Mouse (Mus musculus) lung, postnatal 36 days (tissue): Measurements from ENCODE around the gene Hk2.

Experiments used
- DNase-seq: peaks from one replicate; pipeline ENCODE4 v3.0.0; 2022; ENCODE audit warnings: mixed read lengths

The Hk2 gene

GRCm38 (mm10) chr6:82769704-82770103, 4.5 kb downstream of the Hk2 start:
- no peak for DNase-seq

- DNase-seq: no peak
Measured at GRCm38 (mm10) chr6:82767734-82768586, 6.3 kb downstream of the Hk2 start.

GRCm38 (mm10) chr6:82766636-82767035, 7.6 kb downstream of the Hk2 start:
- peak; percentile 30 for DNase-seq

DNA sequence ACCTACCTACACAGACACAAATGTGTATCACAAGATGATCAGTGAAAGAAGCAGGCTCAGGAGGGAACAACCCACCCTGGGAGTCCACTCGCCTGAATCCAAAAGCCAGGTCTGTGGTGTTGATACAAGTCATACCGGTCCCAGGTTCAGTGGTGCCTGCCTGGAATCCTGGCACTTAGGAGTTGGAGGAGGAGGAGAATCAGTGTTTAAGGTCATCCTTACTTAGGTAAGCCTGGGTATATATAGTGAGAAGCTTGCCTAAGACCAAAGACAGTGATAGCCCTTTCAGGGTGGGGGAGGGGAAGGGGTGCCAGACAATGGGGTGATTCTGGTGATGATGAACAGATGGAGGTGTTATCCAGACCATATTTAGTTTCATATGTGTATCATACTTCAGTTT, 9.0 kb downstream of the Hk2 start:
- no peak for DNase-seq

DNA sequence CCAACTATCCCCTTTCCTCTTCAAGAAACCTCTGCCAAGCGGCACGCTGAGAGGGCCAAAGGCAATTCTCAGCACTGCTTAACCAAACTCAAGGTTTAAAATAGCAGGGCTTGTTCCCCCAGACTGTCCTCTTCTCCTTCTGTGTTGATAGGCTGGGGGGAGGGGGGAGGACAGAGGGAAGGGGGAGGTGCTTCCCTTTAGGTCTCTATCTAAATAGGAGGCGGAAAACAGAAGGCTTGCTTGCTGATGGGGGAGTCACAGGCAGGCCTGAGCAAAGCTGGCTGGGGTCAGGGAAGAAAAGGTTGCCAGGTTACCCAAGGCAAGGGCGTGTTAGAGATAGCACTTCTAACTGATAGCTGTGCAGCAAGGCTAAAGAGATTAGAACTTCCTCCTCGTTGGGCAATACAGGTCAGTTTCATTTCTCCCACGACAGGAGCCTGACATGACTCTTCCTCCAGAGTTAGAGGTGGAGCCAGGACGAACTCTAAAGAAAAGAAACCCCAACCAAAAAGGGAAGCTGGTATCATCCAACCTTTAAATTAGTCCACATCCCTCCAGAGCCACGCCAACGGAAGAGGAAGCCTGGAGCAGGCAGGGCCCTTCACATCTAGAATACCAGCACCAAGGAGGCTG, 10.3 kb downstream of the Hk2 start:
- DNase-seq: peak; percentile 58

GRCm38 (mm10) chr6:82762728-82763127, 11.5 kb downstream of the Hk2 start:
- no peak for DNase-seq

DNA sequence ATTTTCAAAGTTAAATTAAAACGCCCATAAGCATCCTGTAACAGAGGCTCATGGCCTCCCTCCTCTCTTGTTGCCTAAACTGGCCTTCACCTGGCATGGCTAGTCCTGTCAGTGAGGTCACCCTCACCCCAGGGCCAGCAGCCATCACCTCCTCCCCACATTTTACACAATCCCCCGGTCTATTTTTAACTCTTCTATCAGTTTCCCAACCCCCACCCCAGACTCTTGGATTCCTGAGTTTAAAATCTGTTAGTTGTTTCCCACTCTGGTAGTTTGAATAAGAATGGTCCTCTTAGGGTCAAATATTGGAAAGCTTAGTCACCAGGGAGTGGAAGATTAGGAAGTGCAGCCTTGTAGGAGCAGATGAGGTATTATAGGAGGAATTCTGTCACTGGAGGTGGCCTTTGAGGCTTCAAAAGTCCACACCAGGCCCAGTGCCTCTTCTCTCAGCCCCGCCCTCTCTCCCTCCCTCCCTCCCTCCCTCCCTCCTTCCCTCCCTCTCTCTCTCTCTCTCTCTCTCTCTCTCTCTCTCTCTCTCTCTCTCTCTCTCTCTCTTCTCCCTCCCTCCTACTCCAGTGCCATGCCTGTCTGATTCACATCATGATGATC, 13.4 kb downstream of the Hk2 start:
- DNase-seq: peak; percentile 45

GRCm38 (mm10) chr6:82759241-82759640, 15.0 kb downstream of the Hk2 start:
- DNase-seq: no peak

DNA sequence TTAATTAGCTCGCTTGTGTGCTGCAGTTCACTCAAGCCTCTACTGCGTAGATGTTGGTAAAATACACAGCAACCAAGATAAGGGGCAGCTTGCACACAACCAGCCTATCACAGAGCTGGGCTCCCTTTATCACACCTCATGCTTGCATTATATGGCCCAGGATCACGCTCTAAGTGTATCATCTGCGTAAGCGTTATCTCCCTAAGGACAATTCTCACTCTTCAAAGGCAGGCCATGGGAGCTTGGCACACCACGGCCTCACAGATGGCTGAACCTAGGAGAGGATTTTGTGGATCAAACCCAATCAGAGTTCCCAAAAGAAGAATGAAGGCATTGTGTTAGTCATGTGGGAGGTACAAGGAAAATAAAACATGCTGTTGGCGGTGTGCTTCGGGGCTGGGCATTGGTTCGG, 17.4 kb downstream of the Hk2 start:
- DNase-seq: no peak

- peak; percentile 41 for DNase-seq
Measured at GRCm38 (mm10) chr6:82756216-82756615, 18.0 kb downstream of the Hk2 start.

DNA sequence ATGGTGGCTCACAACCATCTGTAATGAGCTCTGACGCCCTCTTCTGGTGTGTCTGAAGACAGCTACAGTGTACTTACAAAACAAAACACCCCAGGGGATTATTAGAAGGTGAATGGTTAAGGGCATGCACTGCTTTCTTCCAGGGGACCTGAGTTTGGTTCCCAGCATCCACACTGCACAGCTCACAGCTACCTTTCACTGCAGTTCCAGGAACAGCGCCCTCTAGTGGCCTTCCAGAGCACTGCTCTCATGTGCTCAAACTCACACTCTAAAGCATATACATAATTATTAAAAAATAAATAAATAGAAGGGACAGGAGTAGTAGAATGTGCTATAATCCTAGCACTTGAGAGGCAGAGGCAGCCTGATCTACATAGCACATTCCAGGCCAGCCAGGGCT, 18.9 kb downstream of the Hk2 start:
- no peak for DNase-seq

DNA sequence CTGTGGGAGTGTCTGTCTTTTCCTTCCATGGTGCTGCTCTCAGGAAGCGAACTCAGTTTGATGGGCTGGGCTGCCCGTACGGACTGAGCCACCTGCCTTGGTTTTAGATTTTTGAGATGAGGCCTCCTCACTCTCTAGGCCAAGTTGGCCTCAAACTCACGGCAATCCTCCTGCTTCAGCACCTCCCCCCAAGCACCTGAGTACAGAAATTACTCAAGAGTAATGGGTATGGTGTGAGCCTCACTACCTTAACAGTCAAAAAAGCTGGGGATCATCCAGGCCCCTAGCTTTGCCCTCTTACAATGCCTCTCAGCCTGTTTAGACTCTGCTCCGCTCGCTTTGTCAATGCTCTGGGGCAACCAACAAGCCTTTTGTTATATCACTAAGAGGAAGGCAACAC, 19.5 kb downstream of the Hk2 start:
- DNase-seq: no peak

DNA sequence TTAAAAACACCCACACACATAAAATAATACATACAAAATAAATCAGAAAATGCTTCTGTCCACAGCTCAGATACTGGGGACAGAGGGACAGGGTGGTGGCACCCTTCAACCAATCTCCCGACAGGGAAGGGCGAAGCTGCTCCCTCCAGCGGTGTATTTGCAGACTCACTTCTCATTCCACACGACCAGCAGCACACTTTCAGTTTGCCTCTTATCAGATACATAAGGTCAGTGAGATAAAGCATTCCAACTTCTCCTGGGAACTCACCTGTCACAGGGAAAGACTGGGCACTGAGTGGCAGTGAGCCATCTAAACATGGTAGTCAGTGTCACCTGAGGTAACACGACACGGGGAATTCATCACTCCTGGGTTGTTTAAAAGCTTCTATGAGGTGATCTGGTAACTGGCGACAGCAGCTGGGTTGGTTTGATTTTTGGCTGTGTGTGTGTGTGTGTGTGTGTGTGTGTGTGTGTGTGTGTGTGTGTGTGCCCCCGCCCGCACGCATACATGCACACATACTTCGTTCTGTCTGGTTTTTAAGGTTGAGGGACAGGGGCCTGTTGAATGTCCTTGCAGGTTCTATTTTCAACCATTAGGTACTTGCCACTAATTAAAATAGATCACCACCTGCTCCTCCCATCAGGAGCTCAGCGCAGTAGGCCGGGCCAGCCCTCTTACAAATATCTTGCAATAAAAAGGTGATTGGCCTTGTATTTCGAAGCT, 20.5 kb downstream of the Hk2 start:
- DNase-seq: no peak

DNA sequence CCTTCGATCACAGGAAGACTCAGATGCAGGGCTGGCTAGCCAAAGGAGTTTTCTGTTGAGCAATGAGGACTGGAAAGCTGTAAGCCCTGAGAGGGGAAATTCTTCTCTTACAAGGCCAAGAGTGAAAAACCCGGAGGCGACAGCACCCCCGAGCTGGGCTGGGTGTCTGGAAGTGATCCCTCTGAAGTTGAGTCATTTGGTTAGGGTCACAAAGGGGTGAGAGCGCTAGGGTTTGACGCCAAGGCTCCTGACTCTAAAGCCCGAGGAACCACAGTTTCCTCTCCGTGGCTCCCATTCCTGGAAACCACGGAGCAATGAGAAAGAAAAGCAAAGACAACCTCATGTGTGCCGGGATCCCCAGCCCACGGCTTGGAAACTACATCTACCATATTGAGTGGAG, 21.2 kb downstream of the Hk2 start:
- peak; percentile 60 for DNase-seq

DNA sequence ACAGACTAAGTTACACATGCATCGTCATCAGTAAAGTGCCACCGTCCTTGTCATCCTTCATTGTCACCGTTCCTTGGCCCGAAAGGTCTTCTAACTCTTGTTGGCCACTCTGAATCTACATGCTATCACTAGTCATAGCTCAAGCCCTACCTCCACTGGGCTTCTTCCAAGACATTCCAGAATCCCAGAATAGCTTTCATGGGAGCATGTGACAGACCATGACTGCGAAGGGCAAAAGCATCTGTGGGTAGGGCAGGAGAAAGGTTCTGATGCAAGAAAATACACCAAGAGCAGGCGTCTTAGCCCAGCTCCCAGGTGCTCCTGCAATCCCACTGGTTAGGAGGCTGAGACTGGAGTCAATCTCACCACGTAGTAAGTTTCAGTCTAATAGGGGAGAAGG, 22.5 kb downstream of the Hk2 start:
- DNase-seq: peak; percentile 30

- peak; percentile 64 for DNase-seq
Measured at GRCm38 (mm10) chr6:82751031-82751430, 23.2 kb downstream of the Hk2 start.

- no peak for DNase-seq
Measured at GRCm38 (mm10) chr6:82750063-82750462, 24.2 kb downstream of the Hk2 start.

DNA sequence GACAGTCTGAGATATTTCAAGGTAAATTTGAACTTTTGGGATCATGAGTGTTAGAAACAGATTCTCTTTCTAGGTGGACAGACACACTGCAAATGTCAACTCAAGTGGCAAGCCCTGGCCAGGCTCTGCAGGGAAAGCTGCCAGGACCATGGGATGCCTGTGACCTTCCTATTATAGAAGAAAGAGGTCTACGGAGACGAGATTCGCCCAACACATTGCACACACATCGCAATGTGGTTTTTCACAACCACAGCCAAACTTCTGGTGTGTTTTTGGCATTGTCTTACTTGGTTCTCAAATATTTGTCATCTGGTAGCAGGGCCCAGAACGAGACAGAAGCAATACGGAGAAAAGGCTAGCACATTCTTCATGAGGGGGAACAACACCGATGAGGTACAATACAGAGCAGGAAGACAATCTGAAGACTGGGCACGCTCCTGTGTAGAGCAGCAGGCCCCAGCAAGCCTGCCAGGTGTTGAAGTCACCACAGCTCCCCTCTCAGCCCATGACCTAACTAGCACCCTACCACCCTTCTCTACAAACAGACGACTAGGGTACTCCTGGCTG, 26.1 kb downstream of the Hk2 start:
- peak; percentile 26 for DNase-seq

GRCm38 (mm10) chr6:82747085-82747484, 27.2 kb downstream of the Hk2 start:
- DNase-seq: no peak

- DNase-seq: no peak
Measured at GRCm38 (mm10) chr6:82744553-82744952, 29.7 kb downstream of the Hk2 start.

GRCm38 (mm10) chr6:82741518-82741880, 32.8 kb downstream of the Hk2 start:
- peak; percentile 24 for DNase-seq

- DNase-seq: no peak
Measured at GRCm38 (mm10) chr6:82740868-82741517, 33.3 kb downstream of the Hk2 start.

DNA sequence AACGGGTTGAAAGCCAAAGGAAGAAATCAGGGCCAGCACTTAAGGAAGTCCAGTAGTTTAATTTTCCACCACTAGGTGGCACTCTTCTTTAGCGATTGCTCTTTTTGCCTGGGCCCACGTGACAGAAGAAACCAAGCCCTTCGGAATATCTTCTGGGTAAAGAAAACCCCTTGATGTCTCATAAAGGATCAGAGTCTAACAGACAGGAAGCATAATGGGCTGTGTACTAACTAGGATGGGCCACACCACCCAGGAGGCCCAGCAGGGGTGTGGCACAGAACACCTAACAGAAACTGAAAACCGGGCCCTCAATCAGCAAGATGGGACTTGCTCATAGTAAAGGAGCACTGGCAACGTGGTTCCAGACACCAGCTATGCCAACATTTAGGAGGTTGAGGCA, 34.0 kb downstream of the Hk2 start:
- DNase-seq: peak; percentile 91
